Mouse (Mus musculus) splenic B cell, adult 2 months (primary cell): ENCODE results near the gene Kcnmb1.

ENCODE experiments used
- DNase-seq: peaks from one replicate; pipeline ENCODE4 v3.0.0-alpha.2; 2011; ENCODE audit warnings: low read depth, low spot score
- H3K27me3 ChIP-seq: 2 replicates; pipeline ENCODE4 v1.6.1; 2012; ENCODE audit warnings: mild to moderate bottlenecking, low read length, moderate library complexity, mixed read lengths; ENCODE audit not compliant: control insufficient read depth, poor library complexity, insufficient read depth, severe bottlenecking
- H3K36me3 ChIP-seq: 2 replicates; pipeline ENCODE4 v1.6.1; 2012; ENCODE audit warnings: mild to moderate bottlenecking, low read length, moderate library complexity, mixed read lengths; ENCODE audit not compliant: control insufficient read depth, poor library complexity, insufficient read depth, severe bottlenecking

Kcnmb1 gene

DNA sequence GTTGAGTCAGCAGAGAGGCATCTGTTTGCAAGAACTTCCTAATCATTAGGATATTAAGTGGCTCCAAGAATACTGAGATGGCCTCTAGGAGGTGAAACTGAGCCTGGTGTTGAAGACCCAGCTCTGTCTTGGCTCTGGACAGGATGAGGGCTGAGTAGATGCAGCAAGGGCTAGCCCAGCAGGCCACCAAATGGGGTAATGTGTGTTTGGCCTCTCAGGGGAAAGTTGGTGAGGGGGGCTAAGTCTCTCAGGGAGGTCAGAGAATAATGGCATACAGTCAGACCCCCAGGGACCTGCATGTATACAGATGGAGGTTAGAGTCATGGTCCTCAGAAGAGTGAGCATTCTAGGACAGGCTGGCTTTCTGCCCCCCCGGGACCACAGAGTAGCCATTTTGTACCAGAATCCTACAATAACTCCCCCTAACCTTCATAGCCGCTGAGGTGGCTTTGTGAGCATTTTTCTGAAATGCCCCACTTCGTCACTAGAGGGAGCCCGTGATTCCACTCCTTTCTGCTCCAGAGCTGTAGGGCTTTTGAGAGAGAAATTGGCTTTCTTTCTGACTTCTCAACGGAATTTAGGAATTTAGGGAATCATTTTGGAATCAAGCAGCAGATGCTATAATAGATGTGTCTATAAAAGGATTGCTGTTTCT lies 39.3 kb downstream of the Kcnmb1 start:
- Histone ChIP-seq H3K27me3 (no peaks in the 10 kb centered on the region), H3K36me3 (no peaks in the 10 kb centered on the region)
- DNase-seq: peak; percentile 77

DNA sequence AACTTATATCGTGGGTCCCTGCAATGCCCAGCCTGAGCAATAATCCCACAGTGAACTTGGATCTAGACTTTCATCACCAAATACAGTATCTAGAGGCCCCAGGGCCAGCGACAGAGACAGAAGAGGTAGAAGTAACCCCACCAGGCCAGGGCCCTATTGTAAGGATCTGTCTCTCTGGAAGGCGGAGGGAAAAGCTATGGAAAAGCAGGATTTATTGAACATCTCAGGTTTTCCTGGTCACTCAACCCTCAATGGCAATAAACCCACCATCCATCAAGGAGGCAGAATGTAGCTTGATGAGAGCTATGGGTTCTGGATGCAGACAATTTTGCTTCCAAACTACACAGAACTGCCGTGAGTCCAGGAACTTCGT lies 39.8 kb downstream of the Kcnmb1 start:
- DNase-seq: no peak

DNA sequence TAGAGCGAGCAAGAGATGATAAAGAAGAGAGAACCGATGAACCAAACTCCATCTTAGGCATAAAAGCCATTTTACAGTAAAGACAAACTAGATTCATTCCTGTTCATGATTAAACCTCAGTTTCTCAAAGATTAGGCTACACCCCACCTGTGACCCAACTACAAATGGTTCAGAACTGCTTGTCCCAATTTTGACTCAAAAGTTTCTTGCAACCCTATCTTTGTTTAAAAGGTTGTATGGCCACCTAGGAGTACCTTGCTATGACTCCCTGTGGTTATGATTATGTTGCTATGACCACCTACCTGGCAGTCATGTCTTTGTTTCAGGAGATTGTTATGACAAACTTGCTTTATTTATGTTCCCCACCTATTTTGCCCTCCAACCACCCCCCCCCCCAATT lies 44.8 kb downstream of the Kcnmb1 start:
- H3K27me3 ChIP-seq: no peaks in the 10 kb centered on the region
- no peaks in the 10 kb centered on the region for H3K36me3 ChIP-seq
- DNase-seq: no peak

More for the DNA sequence above, 39.8 kb downstream of the Kcnmb1 start:
- Histone ChIP-seq H3K36me3 (no peaks in the 10 kb centered on the region), H3K27me3 (no peaks in the 10 kb centered on the region)

DNA sequence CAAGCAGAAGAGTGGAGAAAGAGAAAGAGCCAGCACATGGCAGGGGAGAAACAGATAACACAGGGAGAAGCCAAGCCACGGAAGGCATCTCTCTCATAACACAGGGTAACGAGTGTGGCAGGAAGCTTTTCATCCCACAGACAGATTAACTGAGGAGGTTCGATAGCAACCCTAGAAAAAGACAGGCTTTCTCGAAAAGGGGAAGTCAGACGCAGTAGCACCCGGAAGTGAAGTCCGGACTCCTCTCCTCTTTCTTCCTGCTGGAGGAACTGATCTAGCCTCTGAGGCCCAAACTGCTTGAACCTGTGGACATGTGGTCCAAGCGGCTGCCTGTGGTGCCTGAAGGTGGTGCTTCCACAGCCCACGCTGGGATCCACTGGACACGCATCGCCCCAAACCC lies 45.4 kb downstream of the Kcnmb1 start:
- Histone ChIP-seq H3K36me3 (no peaks in the 10 kb centered on the region), H3K27me3 (no peaks in the 10 kb centered on the region)
- DNase-seq: peak; percentile 74

DNA sequence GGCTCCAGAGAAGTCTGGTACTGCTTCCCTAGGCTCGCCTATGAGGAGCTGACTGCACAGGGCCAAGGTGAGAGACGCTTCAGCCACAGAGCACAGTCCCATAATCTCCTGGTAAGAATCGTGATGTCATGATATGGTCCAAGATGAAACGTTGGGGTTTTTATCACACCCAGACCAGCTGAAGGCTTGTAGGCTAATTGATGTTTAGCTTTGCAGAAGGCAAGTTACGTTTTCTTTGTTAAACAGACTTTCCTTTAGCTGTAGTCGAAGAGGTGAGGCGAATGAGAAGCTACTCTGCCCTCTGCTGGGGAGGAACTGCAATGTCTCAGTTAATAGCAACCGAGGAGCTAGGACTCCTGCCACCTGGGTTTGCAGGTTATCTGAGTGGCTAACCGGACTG lies 45.9 kb downstream of the Kcnmb1 start:
- Histone ChIP-seq H3K36me3 (no peaks in the 10 kb centered on the region), H3K27me3 (no peaks in the 10 kb centered on the region)
- DNase-seq: peak; percentile 86

- DNase-seq: no peak
- Histone ChIP-seq H3K36me3 (no peaks in the 10 kb centered on the region), H3K27me3 (no peaks in the 10 kb centered on the region)
Observed at GRCm38 (mm10) chr11:34009316-34010087, 46.7 kb downstream of the Kcnmb1 start.

- Histone ChIP-seq H3K27me3 (no peaks in the 10 kb centered on the region), H3K36me3 (no peaks in the 10 kb centered on the region)
- no peak for DNase-seq
Observed at GRCm38 (mm10) chr11:34010133-34010858, 47.5 kb downstream of the Kcnmb1 start.

- DNase-seq: peak; percentile 17
- H3K27me3 ChIP-seq: no peaks in the 10 kb centered on the region
- H3K36me3 ChIP-seq: no peaks in the 10 kb centered on the region
Observed at GRCm38 (mm10) chr11:34010859-34011172, 48.0 kb downstream of the Kcnmb1 start.

DNA sequence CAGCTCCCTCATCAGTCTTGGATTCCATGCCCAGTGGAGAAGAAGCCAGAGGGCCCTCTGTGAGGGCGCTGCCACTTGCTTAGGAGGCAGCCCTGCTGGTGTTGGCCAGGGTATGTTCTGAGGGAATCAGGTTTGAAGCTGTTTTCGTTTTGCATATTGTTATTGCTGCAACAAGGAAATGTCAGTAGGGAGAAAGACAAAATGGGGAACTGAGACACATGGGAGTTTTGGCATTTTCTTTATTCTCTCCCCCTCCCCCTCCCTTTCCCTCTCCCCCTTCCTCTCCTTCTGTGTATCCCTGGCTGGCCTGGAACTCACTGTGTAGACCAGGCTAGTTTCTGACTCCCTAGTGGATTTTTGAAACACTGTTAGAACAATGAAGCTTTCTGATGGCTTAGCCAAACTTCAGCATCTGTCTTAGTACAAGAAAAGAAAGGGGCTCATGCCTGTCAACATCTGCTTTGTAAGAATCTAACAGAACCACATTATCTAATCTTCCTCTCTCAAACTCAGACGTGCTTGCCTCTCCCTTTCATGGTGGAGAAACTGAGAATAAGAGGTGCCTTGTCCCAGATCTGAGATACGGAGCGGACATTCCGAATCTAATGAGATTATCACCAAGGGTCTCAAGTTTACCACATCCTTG lies 49.3 kb downstream of the Kcnmb1 start:
- no peaks in the 10 kb centered on the region for H3K36me3 ChIP-seq
- no peaks in the 10 kb centered on the region for H3K27me3 ChIP-seq
- peak; percentile 12 for DNase-seq
